Mouse (Mus musculus) liver, adult 2 months (tissue): ENCODE measurements at regions not wholly inside any gene's neighbourhood (a gene's known extent, or its start where the extent isn't known, plus 50 kb on each side); places are given as distances from the start of the nearest gene placed in this dataset.

Source experiments
- CTCF ChIP-seq: fragments of 200-500 bp; IDR thresholded peaks from 2 replicates; pipeline ENCODE4 v1.5.1; 2011; ENCODE audit warnings: low read depth, low read length, control low read depth
- POLR2A ChIP-seq: fragments of 200-500 bp; IDR thresholded peaks from 2 replicates; pipeline ENCODE4 v1.6.1; 2011; ENCODE audit warnings: low read length, control low read depth; ENCODE audit not compliant: insufficient read depth; ENCODE audit errors: extremely low read depth

- TF ChIP-seq CTCF (no peak), POLR2A (no peak)
These were observed 381.3 kb downstream of the Cbln4 start for GRCm38 (mm10) chr2:171661896-171662511.
